Mouse (Mus musculus) activated CD4-positive, CD25-positive, alpha-beta regulatory T cell, adult 4 months (primary cell): ENCODE results near the gene Sdc3. TPM values are rescaled to one million over a fixed set of nuclear protein-coding genes. Genes with fewer than 3 reads are reported as not detected.

Experiments used
- ATAC-seq: one replicate; pipeline ENCODE4 v1.8.0; 2017
- polyA plus RNA-seq, 2 experiments: library from polyadenylated mRNA; unstranded; fragments of 100-300 nt; shearing (Covaris generic); gene quantifications; one replicate each; pipeline ENCODE4 v1.2.1; 2017

Gene Sdc3
- polyA plus RNA-seq, 2 experiments from 2014 or later = 1.0 to 1.5 TPM

- ATAC-seq = no peak
Measured at GRCm38 (mm10) chr4:130828851-130829673, 36.7 kb downstream of the Sdc3 start.

GRCm38 (mm10) chr4:130834122-130834521 is 41.8 kb downstream of the Sdc3 start:
- no peak for ATAC-seq

- ATAC-seq = no peak
Measured at GRCm38 (mm10) chr4:130835550-130835949, 43.2 kb downstream of the Sdc3 start.

- no peak for ATAC-seq
Measured at GRCm38 (mm10) chr4:130836281-130837061, 44.1 kb downstream of the Sdc3 start.

- no peak for ATAC-seq
Measured at GRCm38 (mm10) chr4:130838585-130838984, 46.2 kb downstream of the Sdc3 start.

- no peak for ATAC-seq
Measured at GRCm38 (mm10) chr4:130841107-130841840, 48.9 kb downstream of the Sdc3 start.

GRCm38 (mm10) chr4:130848814-130849213 is 56.5 kb downstream of the Sdc3 start:
- no peak for ATAC-seq

GRCm38 (mm10) chr4:130857661-130858060 is 65.3 kb downstream of the Sdc3 start:
- no peak for ATAC-seq

- ATAC-seq = no peak
Measured at GRCm38 (mm10) chr4:130858880-130859279, 66.5 kb downstream of the Sdc3 start.

- no peak for ATAC-seq
Measured at GRCm38 (mm10) chr4:130859467-130859866, 67.1 kb downstream of the Sdc3 start.

GRCm38 (mm10) chr4:130860902-130861652 is 68.7 kb downstream of the Sdc3 start:
- ATAC-seq = no peak

- ATAC-seq = no peak
Measured at GRCm38 (mm10) chr4:130861653-130862208, 69.4 kb downstream of the Sdc3 start.

GRCm38 (mm10) chr4:130862538-130862937 is 70.2 kb downstream of the Sdc3 start:
- ATAC-seq = no peak

- ATAC-seq = no peak
Measured at GRCm38 (mm10) chr4:130865460-130865859, 73.1 kb downstream of the Sdc3 start.

- no peak for ATAC-seq
Measured at GRCm38 (mm10) chr4:130865901-130866371, 73.6 kb downstream of the Sdc3 start.

- no peak for ATAC-seq
Measured at GRCm38 (mm10) chr4:130867940-130868339, 75.6 kb downstream of the Sdc3 start.

- no peak for ATAC-seq
Measured at GRCm38 (mm10) chr4:130868803-130869202, 76.5 kb downstream of the Sdc3 start.

- ATAC-seq = no peak
Measured at GRCm38 (mm10) chr4:130872414-130872813, 80.1 kb downstream of the Sdc3 start.

- no peak for ATAC-seq
Measured at GRCm38 (mm10) chr4:130873440-130873839, 81.1 kb downstream of the Sdc3 start.

GRCm38 (mm10) chr4:130874601-130875000 is 82.3 kb downstream of the Sdc3 start:
- no peak for ATAC-seq
